Mouse (Mus musculus): ENCODE data around the gene Nin.

- no peak for TF ChIP-seq MAFK (IDR thresholded peaks at IDR 0.05; ENCODE audit: insufficient read depth, low read depth, low read length)
- TF ChIP-seq CHD2 (IDR thresholded peaks at IDR 0.05; ENCODE audit: low read depth, low read length) = no peak
- TF ChIP-seq HCFC1 (IDR thresholded peaks at IDR 0.05; ENCODE audit: borderline replicate concordance, insufficient read depth, low read length) = no peak
- no peak for TF ChIP-seq ZC3H11A (IDR thresholded peaks at IDR 0.05; ENCODE audit: borderline replicate concordance, low read depth, low read length)
These were observed 10.3 kb downstream of the Nin start for GRCm38 (mm10) chr12:70103257-70103656.
